Mouse (Mus musculus) hindbrain, embryonic 15.5 days (tissue): Measurements from ENCODE around the gene Mkrn1. TPM values are rescaled to one million over a fixed set of nuclear protein-coding genes. Genes with fewer than 3 reads are reported as not detected.
A peak's percentile ranks its signal among the peaks of the same experiment; 100 is the strongest.
"Not testable (repeated sequence)": the region's sequence is repeated elsewhere in the genome, so short reads cannot be mapped to it uniquely, and the experiment has no call there.

ENCODE experiments used
- ATAC-seq: fragments of 200-750 bp; cut with Nextera tagmentation; 2 replicates; pipeline ENCODE4 v1.8.0; 2017; ENCODE audit warnings: low read depth, moderate number of reproducible peaks, moderate TSS enrichment; ENCODE audit not compliant: low FRiP score
- H3K27ac ChIP-seq: fragments of 300-500 bp; sonication (generic); replicated peaks from 2 replicates; pipeline ENCODE4 v1.5.1; 2015; ENCODE audit warnings: mild to moderate bottlenecking, inconsistent platforms
- H3K27me3 ChIP-seq: fragments of 300-500 bp; sonication (generic); 2 replicates; pipeline ENCODE4 v1.6.1; 2015; ENCODE audit warnings: control low read depth, inconsistent platforms
- H3K36me3 ChIP-seq: fragments of 300-500 bp; sonication (generic); 2 replicates; pipeline ENCODE4 v1.6.1; 2015; ENCODE audit warnings: control low read depth, inconsistent platforms
- H3K4me1 ChIP-seq: fragments of 300-500 bp; sonication (generic); replicated peaks from 2 replicates; pipeline ENCODE4 v1.6.1; 2015; ENCODE audit warnings: control low read depth, inconsistent platforms
- H3K4me2 ChIP-seq: fragments of 300-500 bp; sonication (generic); 2 replicates; pipeline ENCODE4 v1.6.1; 2015; ENCODE audit warnings: moderate library complexity, mild to moderate bottlenecking, inconsistent platforms
- H3K4me3 ChIP-seq: fragments of 300-500 bp; sonication (generic); 2 replicates; pipeline ENCODE4 v1.5.1; 2015; ENCODE audit warnings: mild to moderate bottlenecking, inconsistent platforms
- H3K9ac ChIP-seq: fragments of 300-500 bp; sonication (generic); 2 replicates; pipeline ENCODE4 v1.6.1; 2015; ENCODE audit warnings: inconsistent platforms
- H3K9me3 ChIP-seq: fragments of 300-500 bp; sonication (generic); 2 replicates; pipeline ENCODE4 v1.6.1; 2016; ENCODE audit warnings: control low read depth, inconsistent platforms
- WGBS: fragments of 180-500 bp; shearing (Covaris S2); methylation state at CpG from one replicate; pipeline ENCODE4 v1.1.7; 2015; 5-methylcytosine and 5-hydroxymethylcytosine counted together
- polyA plus RNA-seq: library from polyadenylated mRNA; unstranded; fragments of >200 nt; fragmentation: Nextera tagmentation; extraction: Ambion mirVana; gene quantifications from 2 replicates; pipeline ENCODE4 v1.2.1, GENCODE M21; 2015

The Mkrn1 gene
- polyA plus RNA-seq, 1 experiment from 2014 or later = 232 TPM

- H3K27ac ChIP-seq = no peak overlapping the region
- H3K36me3 ChIP-seq = peaks cover 9% of the 10 kb centered on the region
- WGBS = 20% methylated on average over 9 of the region's 9 CpGs
- H3K4me2 ChIP-seq = peak overlapping the region; percentile 63
- no peaks in the 10 kb centered on the region for H3K9me3 ChIP-seq
- 0 out of 2 replicates have a peak, but pooled peaks cover 10% of the 10 kb centered on the region for H3K27me3 ChIP-seq
- H3K4me3 ChIP-seq = peak overlapping the region; percentile 91
- ATAC-seq = no peak
- peak overlapping the region; percentile 91 for H3K9ac ChIP-seq
- peaks cover 24% of the 10 kb centered on the region for H3K4me1 ChIP-seq
These were observed 43.5 kb downstream of the Mkrn1 start for GRCm38 (mm10) chr6:39376775-39377174.

DNA sequence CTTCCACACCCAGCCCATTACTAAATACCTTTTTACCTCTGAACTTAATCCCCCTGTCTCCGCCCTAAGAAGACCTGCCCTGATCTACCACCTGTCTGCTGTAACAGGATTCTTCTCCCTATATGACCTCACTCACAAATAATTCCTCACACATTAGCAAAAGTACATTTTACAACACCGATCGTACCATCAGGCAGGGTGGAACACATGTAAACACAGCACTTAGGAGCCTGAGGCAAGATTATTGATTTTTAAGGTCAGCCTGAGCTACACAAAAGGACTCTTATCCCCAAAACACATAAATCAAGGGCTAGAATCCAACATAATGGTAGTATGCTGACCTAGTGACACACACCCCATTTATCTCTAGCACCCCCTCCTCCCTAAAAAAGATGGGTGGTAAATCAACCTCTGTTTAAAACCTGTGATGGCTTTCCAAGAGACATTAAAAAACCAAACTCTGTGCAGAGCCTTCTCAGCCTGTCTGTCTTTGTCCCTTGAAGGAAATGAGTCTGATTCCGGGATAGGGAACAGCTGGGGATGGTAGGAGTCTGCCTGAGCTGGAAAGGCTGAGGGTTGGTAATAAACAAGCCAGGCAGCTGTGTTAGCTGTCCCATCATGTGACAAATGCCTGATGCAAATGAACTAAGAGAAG is 46.8 kb downstream of the Mkrn1 start:
- Histone ChIP-seq H3K4me3 (no peak overlapping the region), H3K9me3 (no peaks in the 10 kb centered on the region), H3K27me3 (no peaks in the 10 kb centered on the region), H3K27ac (no peak overlapping the region), H3K4me2 (no peak overlapping the region), H3K4me1 (peaks cover 24% of the 10 kb centered on the region), H3K9ac (no peak overlapping the region), H3K36me3 (peaks cover 9% of the 10 kb centered on the region)
- 66% methylated on average over 4 of the region's 4 CpGs for WGBS
- no peak for ATAC-seq

- Histone ChIP-seq H3K4me3 (no peak overlapping the region), H3K27ac (no peak overlapping the region), H3K4me1 (peaks cover 22% of the 10 kb centered on the region), H3K4me2 (no peak overlapping the region), H3K36me3 (peaks cover 9% of the 10 kb centered on the region), H3K9me3 (no peaks in the 10 kb centered on the region), H3K27me3 (no peaks in the 10 kb centered on the region), H3K9ac (no peak overlapping the region)
- 56% methylated on average over 7 of the region's 7 CpGs for WGBS
- no peak for ATAC-seq
These were observed 47.5 kb downstream of the Mkrn1 start for GRCm38 (mm10) chr6:39372727-39373126.

DNA sequence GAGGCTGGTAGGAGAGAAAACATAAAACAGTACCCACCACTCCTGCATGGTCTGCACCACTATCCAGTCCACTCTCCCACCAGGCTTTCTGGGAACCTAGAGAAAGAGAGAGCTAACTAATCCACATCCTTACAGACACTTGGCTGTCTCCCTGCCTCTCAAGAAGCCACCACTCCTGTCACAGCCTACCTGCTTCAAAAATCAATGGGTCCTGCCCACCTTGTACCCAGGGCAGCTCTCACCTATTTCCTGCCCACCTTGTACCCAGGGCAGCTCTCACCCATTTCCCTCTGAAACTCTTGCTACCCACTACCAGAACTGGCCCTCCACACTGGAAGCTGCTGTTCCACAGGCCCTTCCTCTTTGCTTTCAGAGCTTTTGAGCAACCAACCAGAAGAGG is 48.2 kb downstream of the Mkrn1 start:
- no peak overlapping the region for H3K27ac ChIP-seq

DNA sequence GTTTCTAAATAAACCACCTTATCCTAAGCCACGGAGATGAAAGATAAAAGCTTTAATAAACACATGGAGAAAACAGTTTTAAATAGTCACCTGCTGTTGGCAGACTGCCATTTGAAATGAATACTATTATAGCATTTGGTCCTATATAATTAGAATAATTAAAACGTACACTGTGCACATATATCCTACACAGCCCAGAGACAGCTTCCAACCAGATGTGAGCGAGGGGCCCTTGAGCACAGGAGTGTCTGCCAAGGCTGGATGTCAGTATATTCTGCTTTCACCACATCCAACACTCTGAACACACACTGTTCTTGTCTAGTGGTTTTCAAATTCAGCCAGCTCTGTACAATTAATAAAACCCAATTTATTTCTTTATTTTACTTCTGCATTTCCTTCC is 50.6 kb downstream of the Mkrn1 start:
- no peaks in the 10 kb centered on the region for H3K27me3 ChIP-seq
- H3K9ac ChIP-seq = no peak overlapping the region
- no peak overlapping the region for H3K4me2 ChIP-seq
- no peak for ATAC-seq
- no peak overlapping the region for H3K4me3 ChIP-seq
- H3K9me3 ChIP-seq = no peaks in the 10 kb centered on the region
- WGBS = 77% methylated on average over 3 of the region's 3 CpGs
- H3K27ac ChIP-seq = no peak overlapping the region
- 0 out of 2 replicates have a peak, but pooled peaks cover 5% of the 10 kb centered on the region for H3K4me1 ChIP-seq
- peaks cover 21% of the 10 kb centered on the region for H3K36me3 ChIP-seq

More for the DNA sequence above, 48.2 kb downstream of the Mkrn1 start:
- Histone ChIP-seq H3K9me3 (no peaks in the 10 kb centered on the region), H3K4me1 (peaks cover 20% of the 10 kb centered on the region), H3K4me2 (no peak overlapping the region), H3K27me3 (no peaks in the 10 kb centered on the region), H3K9ac (no peak overlapping the region), H3K4me3 (no peak overlapping the region), H3K36me3 (peaks cover 9% of the 10 kb centered on the region)
- no peak for ATAC-seq

DNA sequence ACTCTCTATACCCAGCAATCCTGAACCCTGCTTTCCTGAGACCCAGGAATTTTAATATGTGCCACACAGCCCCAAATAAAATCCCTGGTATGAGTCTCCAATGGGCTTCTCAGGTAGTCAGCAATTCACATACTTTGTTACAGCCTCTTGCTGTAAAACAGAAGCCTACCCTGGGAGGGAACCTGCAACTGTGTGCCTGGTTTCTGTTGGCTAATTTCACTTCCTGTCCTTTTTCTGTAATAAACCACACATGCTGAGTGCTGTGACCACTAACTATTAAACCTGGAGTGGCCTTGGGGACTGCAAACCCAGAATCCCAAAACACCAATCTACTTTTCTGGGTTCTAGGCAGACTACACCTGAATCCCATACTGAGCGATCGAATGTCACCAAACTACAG is 57.6 kb downstream of the Mkrn1 start:
- H3K36me3 ChIP-seq = peaks cover 49% of the 10 kb centered on the region
- WGBS = 98% methylated on average over 2 of the region's 2 CpGs
- no peak overlapping the region for H3K9ac ChIP-seq
- H3K9me3 ChIP-seq = no peaks in the 10 kb centered on the region
- H3K4me3 ChIP-seq = no peak overlapping the region
- ATAC-seq = no peak
- no peak overlapping the region for H3K4me2 ChIP-seq
- H3K27me3 ChIP-seq = no peaks in the 10 kb centered on the region
- no peak overlapping the region for H3K27ac ChIP-seq
- no peaks in the 10 kb centered on the region for H3K4me1 ChIP-seq

DNA sequence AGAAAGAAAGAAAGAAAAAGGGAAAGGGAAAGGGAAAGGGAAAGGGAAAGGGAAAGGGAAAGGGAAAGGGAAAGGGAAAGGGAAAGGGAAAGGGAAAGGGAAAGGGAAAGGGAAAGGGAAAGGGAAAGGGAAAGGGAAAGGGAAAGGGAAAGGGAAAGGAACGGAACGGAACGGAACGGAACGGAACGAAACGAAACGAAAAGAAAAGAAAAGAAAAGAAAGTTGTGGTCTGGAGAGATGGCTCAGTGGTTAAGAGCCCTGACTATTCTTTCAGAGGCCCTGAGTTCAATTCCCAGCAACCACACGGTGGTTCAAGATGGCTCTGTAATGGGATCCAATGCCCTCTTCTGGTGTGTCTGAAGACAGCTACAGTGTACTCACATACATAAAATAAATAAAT is 61.1 kb downstream of the Mkrn1 start:
- H3K36me3 ChIP-seq = peaks cover 58% of the 10 kb centered on the region
- ATAC-seq = not testable (repeated sequence)

DNA sequence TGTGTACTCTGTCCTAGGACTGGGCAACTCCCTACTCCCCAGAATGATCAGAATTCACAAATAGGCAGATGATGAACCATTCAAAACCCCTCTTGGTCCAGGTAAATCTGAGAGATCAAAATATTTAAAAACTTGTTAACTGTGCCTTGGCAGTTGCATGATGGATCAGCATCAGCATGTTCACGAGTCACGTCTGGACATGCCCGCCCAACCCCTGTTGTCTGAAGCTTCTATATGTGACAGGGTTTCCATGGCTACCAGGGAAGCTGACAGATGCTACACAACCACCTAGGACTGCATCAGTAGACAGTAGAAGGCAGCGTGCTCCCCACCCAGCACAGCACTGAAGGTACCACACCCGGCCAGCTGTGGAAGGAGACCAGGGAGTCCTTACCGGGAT is 71.3 kb downstream of the Mkrn1 start:
- no peak overlapping the region for H3K4me2 ChIP-seq
- 0 out of 2 replicates have a peak, but pooled peaks have one; percentile 35 for ATAC-seq
- no peaks in the 10 kb centered on the region for H3K9me3 ChIP-seq
- H3K4me1 ChIP-seq = peaks cover 14% of the 10 kb centered on the region
- no peak overlapping the region for H3K4me3 ChIP-seq
- H3K27me3 ChIP-seq = no peaks in the 10 kb centered on the region
- no peak overlapping the region for H3K9ac ChIP-seq
- H3K27ac ChIP-seq = no peak overlapping the region
- 56% methylated on average over 6 of the region's 6 CpGs for whole genome bisulfite sequencing
- H3K36me3 ChIP-seq = peaks cover 38% of the 10 kb centered on the region

More for the DNA sequence above, 61.1 kb downstream of the Mkrn1 start:
- H3K9ac ChIP-seq, H3K4me2 ChIP-seq, H3K4me1 ChIP-seq, H3K27ac ChIP-seq, H3K27me3 ChIP-seq, H3K4me3 ChIP-seq, H3K9me3 ChIP-seq: not testable (repeated sequence)
- 98% methylated on average over 9 of the region's 9 CpGs for WGBS

- Histone ChIP-seq H3K4me3 (no peak overlapping the region), H3K27me3 (no peaks in the 10 kb centered on the region), H3K4me1 (peaks cover 14% of the 10 kb centered on the region), H3K36me3 (peaks cover 40% of the 10 kb centered on the region), H3K9ac (no peak overlapping the region), H3K27ac (peak overlapping the region; percentile 50), H3K4me2 (no peak overlapping the region), H3K9me3 (no peaks in the 10 kb centered on the region)
- 23% methylated on average over 4 of the region's 4 CpGs for WGBS
- no peak for ATAC-seq
These were observed 72.1 kb downstream of the Mkrn1 start for GRCm38 (mm10) chr6:39347880-39348814.

Other genes with a start within 250 kb of the Mkrn1 start
- gene Kdm7a, start 213.7 kb downstream of the Mkrn1 start, polyA plus RNA-seq = 4.7 and 6.0 TPM in 2 replicates
- gene Slc37a3, start 42.8 kb downstream of the Mkrn1 start, polyA plus RNA-seq = 58.2 and 58.4 TPM in 2 replicates
- 0.12 and 0.16 TPM in 2 replicates for gene Rab19, start 39.3 kb downstream of the Mkrn1 start, polyA plus RNA-seq
- gene Dennd2a, start 137.4 kb upstream of the Mkrn1 start, polyA plus RNA-seq = 18.7 and 25.1 TPM in 2 replicates
- gene Adck2, start 153.4 kb upstream of the Mkrn1 start, polyA plus RNA-seq = 41.3 and 47.1 TPM in 2 replicates
- 0.59 and 3.5 TPM in 2 replicates for gene Gm42420, start 165.3 kb upstream of the Mkrn1 start, polyA plus RNA-seq
- 499 and 517 TPM in 2 replicates for gene Ndufb2, start 172.1 kb upstream of the Mkrn1 start, polyA plus RNA-seq